Mouse (Mus musculus): ENCODE measurements around the gene Tpcn2. TPM values are rescaled to one million over a fixed set of nuclear protein-coding genes. Genes with fewer than 3 reads are reported as not detected.

Gene Tpcn2
- polyA plus RNA-seq, 1 experiment from 2014 or later: 0.95 TPM

GRCm38 (mm10) chr7:145264202-145264601, 19.6 kb downstream of the Tpcn2 start:
- no peaks in the 10 kb centered on the region for H3K27me3 ChIP-seq (ENCODE audit: control insufficient read depth, insufficient read depth, low read length)
- 90% methylated on average over 9 of the region's 9 CpGs for WGBS
- no peaks in the 10 kb centered on the region for H3K4me1 ChIP-seq (ENCODE audit: control insufficient read depth, insufficient read depth, low read length)
- H3K9ac ChIP-seq (replicated peaks; ENCODE audit: low read depth, low read length): no peak overlapping the region
- ATAC-seq (ENCODE audit: low read depth): no peak
- H3K4me2 ChIP-seq (ENCODE audit: low read depth, low read length): no peak overlapping the region
- H3K4me3 ChIP-seq (ENCODE audit: low read depth, low read length): no peak overlapping the region
- no peaks in the 10 kb centered on the region for H3K36me3 ChIP-seq (ENCODE audit: control insufficient read depth, insufficient read depth, low read length)
- no peak overlapping the region for H3K27ac ChIP-seq (ENCODE audit: low read depth, low read length)
- no peaks in the 10 kb centered on the region for H3K9me3 ChIP-seq (ENCODE audit: control insufficient read depth, low read length)

GRCm38 (mm10) chr7:145256092-145256491, 27.7 kb downstream of the Tpcn2 start:
- H3K36me3 ChIP-seq (ENCODE audit: control insufficient read depth, insufficient read depth, low read length): no peaks in the 10 kb centered on the region
- no peak for ATAC-seq (ENCODE audit: low read depth)
- H3K27ac ChIP-seq (ENCODE audit: low read depth, low read length): no peak overlapping the region
- H3K4me3 ChIP-seq (ENCODE audit: low read depth, low read length): no peak overlapping the region
- no peaks in the 10 kb centered on the region for H3K4me1 ChIP-seq (ENCODE audit: control insufficient read depth, insufficient read depth, low read length)
- H3K9me3 ChIP-seq (ENCODE audit: control insufficient read depth, low read length): no peaks in the 10 kb centered on the region
- H3K27me3 ChIP-seq (ENCODE audit: control insufficient read depth, insufficient read depth, low read length): no peaks in the 10 kb centered on the region
- WGBS: 94% methylated on average over 1 of the region's 1 CpGs
- H3K4me2 ChIP-seq (ENCODE audit: low read depth, low read length): no peak overlapping the region
- no peak overlapping the region for H3K9ac ChIP-seq (replicated peaks; ENCODE audit: low read depth, low read length)

- Histone ChIP-seq H3K4me1 (ENCODE audit: control insufficient read depth, insufficient read depth, low read length) (no peaks in the 10 kb centered on the region), H3K4me3 (ENCODE audit: low read depth, low read length) (no peak overlapping the region), H3K36me3 (ENCODE audit: control insufficient read depth, insufficient read depth, low read length) (no peaks in the 10 kb centered on the region), H3K27me3 (ENCODE audit: control insufficient read depth, insufficient read depth, low read length) (no peaks in the 10 kb centered on the region), H3K4me2 (ENCODE audit: low read depth, low read length) (no peak overlapping the region), H3K9ac (replicated peaks; ENCODE audit: low read depth, low read length) (no peak overlapping the region), H3K9me3 (ENCODE audit: control insufficient read depth, low read length) (no peaks in the 10 kb centered on the region), H3K27ac (ENCODE audit: low read depth, low read length) (no peak overlapping the region)
- ATAC-seq (ENCODE audit: low read depth): no peak
- WGBS: 75% methylated on average over 3 of the region's 3 CpGs
Observed at GRCm38 (mm10) chr7:145253986-145254630, 29.7 kb downstream of the Tpcn2 start.

- H3K27ac ChIP-seq (ENCODE audit: low read depth, low read length): no peak overlapping the region
- no peak overlapping the region for H3K4me2 ChIP-seq (ENCODE audit: low read depth, low read length)
- H3K27me3 ChIP-seq (ENCODE audit: control insufficient read depth, insufficient read depth, low read length): no peaks in the 10 kb centered on the region
- no peak overlapping the region for H3K9ac ChIP-seq (replicated peaks; ENCODE audit: low read depth, low read length)
- no peaks in the 10 kb centered on the region for H3K9me3 ChIP-seq (ENCODE audit: control insufficient read depth, low read length)
- no peak overlapping the region for H3K4me3 ChIP-seq (ENCODE audit: low read depth, low read length)
- WGBS: 30% methylated on average over 8 of the region's 8 CpGs
- H3K4me1 ChIP-seq (ENCODE audit: control insufficient read depth, insufficient read depth, low read length): no peaks in the 10 kb centered on the region
- H3K36me3 ChIP-seq (ENCODE audit: control insufficient read depth, insufficient read depth, low read length): no peaks in the 10 kb centered on the region
- ATAC-seq (ENCODE audit: low read depth): peak; percentile 84; the same call in 1 of the 2 replicates
Observed at GRCm38 (mm10) chr7:145252715-145253476, 30.9 kb downstream of the Tpcn2 start.

- H3K27ac ChIP-seq (ENCODE audit: low read depth, low read length): no peak overlapping the region
- ATAC-seq (ENCODE audit: low read depth): no peak
- 76% methylated on average over 9 of the region's 9 CpGs for WGBS
- no peak overlapping the region for H3K9ac ChIP-seq (replicated peaks; ENCODE audit: low read depth, low read length)
- H3K4me2 ChIP-seq (ENCODE audit: low read depth, low read length): no peak overlapping the region
- H3K9me3 ChIP-seq (ENCODE audit: control insufficient read depth, low read length): no peaks in the 10 kb centered on the region
- H3K36me3 ChIP-seq (ENCODE audit: control insufficient read depth, insufficient read depth, low read length): no peaks in the 10 kb centered on the region
- no peaks in the 10 kb centered on the region for H3K27me3 ChIP-seq (ENCODE audit: control insufficient read depth, insufficient read depth, low read length)
- H3K4me3 ChIP-seq (ENCODE audit: low read depth, low read length): no peak overlapping the region
- no peaks in the 10 kb centered on the region for H3K4me1 ChIP-seq (ENCODE audit: control insufficient read depth, insufficient read depth, low read length)
Observed at GRCm38 (mm10) chr7:145250225-145250624, 33.6 kb downstream of the Tpcn2 start.

- H3K9me3 ChIP-seq (ENCODE audit: control insufficient read depth, low read length): no peaks in the 10 kb centered on the region
- H3K9ac ChIP-seq (replicated peaks; ENCODE audit: low read depth, low read length): no peak overlapping the region
- 97% methylated on average over 2 of the region's 2 CpGs for WGBS
- no peak overlapping the region for H3K27ac ChIP-seq (ENCODE audit: low read depth, low read length)
- no peak overlapping the region for H3K4me2 ChIP-seq (ENCODE audit: low read depth, low read length)
- H3K4me3 ChIP-seq (ENCODE audit: low read depth, low read length): no peak overlapping the region
- no peaks in the 10 kb centered on the region for H3K27me3 ChIP-seq (ENCODE audit: control insufficient read depth, insufficient read depth, low read length)
- no peak for ATAC-seq (ENCODE audit: low read depth)
- H3K36me3 ChIP-seq (ENCODE audit: control insufficient read depth, insufficient read depth, low read length): no peaks in the 10 kb centered on the region
- no peaks in the 10 kb centered on the region for H3K4me1 ChIP-seq (ENCODE audit: control insufficient read depth, insufficient read depth, low read length)
Observed at GRCm38 (mm10) chr7:145248911-145249310, 34.9 kb downstream of the Tpcn2 start.

- Histone ChIP-seq H3K4me2 (ENCODE audit: low read depth, low read length) (no peak overlapping the region), H3K36me3 (ENCODE audit: control insufficient read depth, insufficient read depth, low read length) (no peaks in the 10 kb centered on the region), H3K9me3 (ENCODE audit: control insufficient read depth, low read length) (no peaks in the 10 kb centered on the region), H3K9ac (replicated peaks; ENCODE audit: low read depth, low read length) (no peak overlapping the region), H3K4me1 (ENCODE audit: control insufficient read depth, insufficient read depth, low read length) (0 out of 2 replicates have a peak, but pooled peaks cover 6% of the 10 kb centered on the region), H3K4me3 (ENCODE audit: low read depth, low read length) (no peak overlapping the region), H3K27ac (ENCODE audit: low read depth, low read length) (no peak overlapping the region), H3K27me3 (ENCODE audit: control insufficient read depth, insufficient read depth, low read length) (no peaks in the 10 kb centered on the region)
- 12% methylated on average over 9 of the region's 9 CpGs for WGBS
- peak; percentile 79 for ATAC-seq (ENCODE audit: low read depth)
Observed at GRCm38 (mm10) chr7:145242851-145243712, 40.7 kb downstream of the Tpcn2 start.

GRCm38 (mm10) chr7:145242028-145242427, 41.8 kb downstream of the Tpcn2 start:
- Histone ChIP-seq H3K9me3 (ENCODE audit: control insufficient read depth, low read length) (no peaks in the 10 kb centered on the region), H3K27me3 (ENCODE audit: control insufficient read depth, insufficient read depth, low read length) (no peaks in the 10 kb centered on the region), H3K4me3 (ENCODE audit: low read depth, low read length) (no peak overlapping the region), H3K36me3 (ENCODE audit: control insufficient read depth, insufficient read depth, low read length) (no peaks in the 10 kb centered on the region), H3K4me1 (ENCODE audit: control insufficient read depth, insufficient read depth, low read length) (0 out of 2 replicates have a peak, but pooled peaks cover 6% of the 10 kb centered on the region), H3K4me2 (ENCODE audit: low read depth, low read length) (no peak overlapping the region), H3K27ac (ENCODE audit: low read depth, low read length) (no peak overlapping the region), H3K9ac (replicated peaks; ENCODE audit: low read depth, low read length) (no peak overlapping the region)
- no peak for ATAC-seq (ENCODE audit: low read depth)
- 76% methylated on average over 9 of the region's 9 CpGs for WGBS
